Mouse (Mus musculus) neural tube, embryonic 14.5 days (tissue): ENCODE measurements around the gene Piezo1. TPM values are rescaled to one million over a fixed set of nuclear protein-coding genes. Genes with fewer than 3 reads are reported as not detected.

ENCODE experiments used
- ATAC-seq: fragments of 200-750 bp; cut with Nextera tagmentation; 2 replicates; pipeline ENCODE4 v1.8.0; 2017; ENCODE audit warnings: low read depth, mild to moderate bottlenecking, moderate TSS enrichment, moderate library complexity
- H3K27ac ChIP-seq: fragments of 300-500 bp; sonication (generic); 2 replicates; pipeline ENCODE4 v1.5.1; 2014; ENCODE audit warnings: low read depth, mild to moderate bottlenecking, control low read depth, low read length, moderate library complexity, mixed read lengths
- H3K27me3 ChIP-seq: fragments of 300-500 bp; sonication (generic); 2 replicates; pipeline ENCODE4 v1.6.1; 2014; ENCODE audit warnings: low read length; ENCODE audit not compliant: control insufficient read depth, insufficient read depth
- H3K36me3 ChIP-seq: fragments of 300-500 bp; sonication (generic); 2 replicates; pipeline ENCODE4 v1.6.1; 2014; ENCODE audit warnings: low read length, mixed read lengths; ENCODE audit not compliant: control insufficient read depth, insufficient read depth
- H3K4me1 ChIP-seq: fragments of 300-500 bp; sonication (generic); 2 replicates; pipeline ENCODE4 v1.6.1; 2014; ENCODE audit warnings: low read length; ENCODE audit not compliant: control insufficient read depth, insufficient read depth
- H3K4me2 ChIP-seq: fragments of 300-500 bp; sonication (generic); 2 replicates; pipeline ENCODE4 v1.6.1; 2014; ENCODE audit warnings: mild to moderate bottlenecking, low read depth, low read length, control low read depth
- H3K4me3 ChIP-seq: fragments of 300-500 bp; sonication (generic); 2 replicates; pipeline ENCODE4 v1.5.1; 2014; ENCODE audit warnings: low read depth, low read length, control low read depth, mixed read lengths
- H3K9ac ChIP-seq: fragments of 300-500 bp; sonication (generic); replicated peaks from 2 replicates; pipeline ENCODE4 v1.6.1; 2014; ENCODE audit warnings: low read depth, mild to moderate bottlenecking, control low read depth, low read length, mixed read lengths
- H3K9me3 ChIP-seq: fragments of 300-500 bp; sonication (generic); 2 replicates; pipeline ENCODE4 v1.6.1; 2016; ENCODE audit warnings: low read length; ENCODE audit not compliant: control insufficient read depth
- WGBS: fragments of 180-500 bp; shearing (Covaris S2); extraction: QIAGEN DNeasy Blood & Tissue Kit; methylation state at CpG from one replicate; pipeline ENCODE4 v1.1.7; 2014; 5-methylcytosine and 5-hydroxymethylcytosine counted together
- polyA plus RNA-seq: library from polyadenylated mRNA; unstranded; fragments of >200 nt; fragmentation: Nextera tagmentation; extraction: Ambion mirVana; gene quantifications from 2 replicates; pipeline ENCODE4 v1.2.1, GENCODE M21; 2014

Piezo1 gene
- polyA plus RNA-seq, 1 experiment from 2014 or later, result 1.2 TPM

DNA sequence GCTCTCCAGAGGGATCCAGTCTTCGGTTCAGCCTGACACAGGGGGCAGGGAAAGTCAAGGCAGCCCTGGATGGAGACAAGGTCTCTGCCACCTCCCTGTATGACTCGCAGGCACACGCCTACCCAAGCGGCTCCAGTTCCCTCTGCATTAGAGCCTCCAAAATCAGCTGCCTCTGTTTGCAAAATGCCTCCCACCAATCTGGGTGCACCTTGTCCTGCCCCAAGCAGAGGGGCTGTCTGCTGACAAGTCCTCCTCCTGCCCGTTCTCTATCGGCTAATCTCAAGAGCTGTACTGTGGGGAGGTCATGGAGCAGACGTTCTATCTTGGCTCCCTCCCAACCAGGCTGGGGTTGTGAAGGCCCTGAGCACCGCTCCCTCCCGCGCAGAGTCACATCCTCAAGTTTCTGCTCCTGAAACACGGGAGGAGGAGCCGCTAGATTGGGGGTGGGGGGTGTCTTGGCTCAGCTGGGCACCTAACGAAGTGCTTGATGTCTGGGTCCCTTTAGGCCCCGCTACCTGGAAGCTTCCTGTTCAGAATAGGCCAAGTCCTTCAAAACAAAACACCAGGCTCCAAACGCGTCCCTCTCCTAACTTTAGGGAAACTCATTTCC lies 76.1 kb downstream of the Piezo1 start:
- Histone ChIP-seq H3K9ac (peak overlapping the region; percentile 91), H3K27ac (no peak overlapping the region; the same call in 1 of the 2 replicates), H3K4me1 (peaks cover 16% of the 10 kb centered on the region), H3K9me3 (no peaks in the 10 kb centered on the region), H3K36me3 (peaks cover 9% of the 10 kb centered on the region), H3K4me2 (peak overlapping the region; percentile 92), H3K4me3 (peak overlapping the region; percentile 97), H3K27me3 (no peaks in the 10 kb centered on the region)
- no peak for ATAC-seq
- 20% methylated on average over 16 of the region's 16 CpGs for WGBS

DNA sequence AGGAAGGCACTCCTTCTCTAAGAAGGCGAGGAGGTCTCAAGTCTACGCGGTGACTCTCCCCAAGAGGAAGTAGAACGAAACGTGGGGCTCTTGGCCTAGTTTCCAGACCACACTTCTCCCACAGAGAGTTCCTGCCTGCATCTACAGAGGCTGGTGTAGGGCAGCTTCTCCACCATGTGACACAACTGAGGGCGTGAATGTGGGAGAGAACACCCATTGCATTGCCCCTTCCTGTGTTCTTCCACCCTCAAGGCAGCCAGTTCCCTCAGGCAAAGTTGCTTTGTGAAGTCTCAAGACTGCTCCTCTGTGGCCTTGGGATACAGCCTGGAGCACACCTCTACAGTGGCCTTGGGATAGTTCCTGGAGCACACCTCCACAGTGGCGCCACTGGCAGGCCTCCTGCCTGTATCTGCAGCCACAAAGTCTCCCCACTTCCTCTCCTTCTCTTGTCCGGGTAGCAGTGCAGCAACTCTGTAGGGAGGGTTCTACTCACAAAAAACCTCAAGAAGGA lies 77.2 kb downstream of the Piezo1 start:
- no peak overlapping the region for H3K9ac ChIP-seq
- peaks cover 16% of the 10 kb centered on the region for H3K4me1 ChIP-seq
- no peak for ATAC-seq
- no peaks in the 10 kb centered on the region for H3K9me3 ChIP-seq
- H3K27me3 ChIP-seq, result no peaks in the 10 kb centered on the region
- H3K27ac ChIP-seq, result no peak overlapping the region
- peaks cover 4% of the 10 kb centered on the region for H3K36me3 ChIP-seq
- WGBS, result 92% methylated on average over 8 of the region's 8 CpGs
- H3K4me2 ChIP-seq, result no peak overlapping the region
- no peak overlapping the region for H3K4me3 ChIP-seq

DNA sequence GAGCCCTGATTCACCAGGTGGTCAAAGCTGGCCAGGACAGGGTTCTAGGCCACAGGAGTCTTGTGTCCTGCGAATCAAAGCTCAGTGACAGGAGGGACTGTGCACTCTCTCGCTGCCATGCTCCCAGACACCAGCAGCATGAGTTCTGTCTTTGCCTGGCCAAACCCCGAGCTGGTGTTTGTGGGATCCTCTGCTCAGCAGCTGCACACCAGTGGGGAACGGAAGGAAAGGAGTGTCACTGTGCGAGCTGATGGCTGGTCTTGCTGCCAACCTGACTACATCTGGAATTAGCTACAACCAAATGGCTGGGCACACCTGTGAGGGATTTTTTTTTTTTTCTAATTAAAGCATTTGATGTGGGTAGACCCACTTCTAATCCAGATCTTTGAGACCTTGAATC lies 80.4 kb downstream of the Piezo1 start:
- H3K4me2 ChIP-seq, result no peak overlapping the region
- 83% methylated on average over 5 of the region's 5 CpGs for WGBS
- H3K4me1 ChIP-seq, result peaks cover 9% of the 10 kb centered on the region
- no peaks in the 10 kb centered on the region for H3K9me3 ChIP-seq
- H3K36me3 ChIP-seq, result peaks cover 12% of the 10 kb centered on the region
- no peaks in the 10 kb centered on the region for H3K27me3 ChIP-seq
- H3K4me3 ChIP-seq, result no peak overlapping the region
- no peak overlapping the region for H3K9ac ChIP-seq
- ATAC-seq, result no peak
- H3K27ac ChIP-seq, result no peak overlapping the region

DNA sequence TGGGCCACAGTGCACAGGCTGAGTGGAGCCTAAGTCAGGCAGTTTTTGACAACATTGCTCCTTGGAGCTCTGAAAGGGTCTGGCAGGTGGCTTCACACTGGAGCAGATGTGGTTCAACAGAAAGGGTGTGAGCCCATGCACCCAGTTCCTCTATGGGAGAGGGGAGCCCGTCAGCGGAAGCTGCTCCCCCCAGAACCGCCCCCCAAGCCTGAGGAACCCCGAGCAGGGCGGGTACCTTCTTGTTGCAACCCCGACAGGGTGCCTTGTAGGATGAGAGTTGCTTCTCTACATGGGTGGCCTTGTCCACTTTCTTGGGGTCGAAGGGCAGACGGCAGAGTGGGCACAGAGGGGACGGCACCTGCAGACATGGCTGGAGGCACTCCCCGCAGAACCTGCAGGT lies 81.2 kb downstream of the Piezo1 start:
- H3K36me3 ChIP-seq, result peaks cover 12% of the 10 kb centered on the region
- no peaks in the 10 kb centered on the region for H3K9me3 ChIP-seq
- no peak overlapping the region for H3K27ac ChIP-seq
- H3K4me1 ChIP-seq, result peaks cover 7% of the 10 kb centered on the region
- 91% methylated on average over 10 of the region's 10 CpGs for WGBS
- no peak overlapping the region for H3K4me2 ChIP-seq
- no peaks in the 10 kb centered on the region for H3K27me3 ChIP-seq
- H3K9ac ChIP-seq, result no peak overlapping the region
- no peak overlapping the region for H3K4me3 ChIP-seq
- ATAC-seq, result no peak

DNA sequence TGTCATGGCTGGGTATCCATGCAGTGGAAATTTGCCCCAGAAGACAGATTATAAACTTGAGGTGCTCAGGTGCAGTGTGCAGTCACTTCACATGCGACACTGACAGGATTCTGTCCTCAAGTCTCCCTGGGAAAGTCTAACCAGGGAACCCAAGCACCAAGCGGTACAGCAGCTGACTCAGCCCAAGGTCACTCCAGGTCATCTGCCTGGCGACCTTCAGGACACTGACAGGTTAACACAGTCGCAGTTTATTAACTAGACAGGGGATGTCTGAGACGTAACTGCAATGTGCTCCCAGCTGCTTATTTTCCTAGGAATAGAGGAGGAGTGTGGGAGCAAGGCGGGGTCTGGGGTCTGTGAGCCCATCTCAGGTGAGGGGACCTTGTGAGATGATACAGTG lies 81.7 kb downstream of the Piezo1 start:
- Histone ChIP-seq H3K27ac (no peak overlapping the region), H3K27me3 (no peaks in the 10 kb centered on the region), H3K9me3 (no peaks in the 10 kb centered on the region), H3K4me1 (peaks cover 1% of the 10 kb centered on the region; the same call in 1 of the 2 replicates), H3K9ac (no peak overlapping the region), H3K4me2 (no peak overlapping the region), H3K4me3 (no peak overlapping the region), H3K36me3 (peaks cover 12% of the 10 kb centered on the region)
- no peak for ATAC-seq
- WGBS, result 77% methylated on average over 6 of the region's 6 CpGs

DNA sequence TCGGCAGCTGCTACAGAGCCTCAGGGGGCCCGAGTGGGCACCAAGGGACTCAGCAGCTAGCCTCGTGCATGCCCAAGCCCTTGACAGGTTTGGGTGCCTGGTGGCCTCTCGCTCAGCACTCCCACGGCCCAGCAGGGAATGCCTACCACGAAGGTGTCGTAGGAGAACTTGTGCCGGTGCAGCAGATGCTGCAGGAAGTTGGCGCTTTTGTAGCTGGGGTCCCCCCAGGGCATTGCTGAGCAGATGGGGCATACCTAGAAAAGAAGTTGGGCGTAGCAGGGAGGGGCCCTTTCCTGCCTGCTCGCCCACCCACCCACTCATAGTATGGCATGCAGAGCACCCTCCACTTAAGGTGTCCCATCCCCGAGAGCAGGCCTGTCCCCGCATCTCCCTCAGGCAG lies 83.3 kb downstream of the Piezo1 start:
- Histone ChIP-seq H3K4me2 (no peak overlapping the region), H3K4me1 (no peaks in the 10 kb centered on the region), H3K27me3 (no peaks in the 10 kb centered on the region), H3K27ac (no peak overlapping the region), H3K4me3 (no peak overlapping the region), H3K9me3 (no peaks in the 10 kb centered on the region), H3K9ac (no peak overlapping the region), H3K36me3 (peaks cover 12% of the 10 kb centered on the region)
- WGBS, result 89% methylated on average over 13 of the region's 13 CpGs
- ATAC-seq, result no peak

DNA sequence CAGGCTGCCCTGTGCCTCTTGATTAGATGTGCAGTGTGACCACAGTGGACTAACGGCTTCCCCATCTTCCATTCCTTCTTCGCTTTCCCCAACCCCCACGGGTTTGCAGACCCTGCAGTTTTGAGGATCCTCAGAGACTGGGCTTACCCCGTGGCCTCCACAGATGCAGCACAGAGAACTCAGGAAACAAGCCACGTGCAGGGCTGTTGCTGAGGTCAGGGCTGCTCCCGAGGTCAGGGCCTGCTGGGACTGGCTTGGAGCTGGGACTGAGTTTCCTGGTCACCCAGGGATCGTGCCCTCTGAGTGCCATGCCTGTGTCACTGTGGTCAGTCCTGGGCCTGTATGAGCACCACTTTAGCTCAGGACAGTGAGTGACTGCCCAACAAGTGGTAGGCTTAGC lies 86.1 kb downstream of the Piezo1 start:
- H3K4me2 ChIP-seq, result no peak overlapping the region
- H3K4me1 ChIP-seq, result peaks cover 9% of the 10 kb centered on the region
- no peaks in the 10 kb centered on the region for H3K9me3 ChIP-seq
- H3K27me3 ChIP-seq, result peaks cover 14% of the 10 kb centered on the region
- peaks cover 12% of the 10 kb centered on the region for H3K36me3 ChIP-seq
- 79% methylated on average over 7 of the region's 7 CpGs for WGBS
- ATAC-seq, result no peak
- no peak overlapping the region for H3K9ac ChIP-seq
- H3K27ac ChIP-seq, result no peak overlapping the region
- no peak overlapping the region for H3K4me3 ChIP-seq

DNA sequence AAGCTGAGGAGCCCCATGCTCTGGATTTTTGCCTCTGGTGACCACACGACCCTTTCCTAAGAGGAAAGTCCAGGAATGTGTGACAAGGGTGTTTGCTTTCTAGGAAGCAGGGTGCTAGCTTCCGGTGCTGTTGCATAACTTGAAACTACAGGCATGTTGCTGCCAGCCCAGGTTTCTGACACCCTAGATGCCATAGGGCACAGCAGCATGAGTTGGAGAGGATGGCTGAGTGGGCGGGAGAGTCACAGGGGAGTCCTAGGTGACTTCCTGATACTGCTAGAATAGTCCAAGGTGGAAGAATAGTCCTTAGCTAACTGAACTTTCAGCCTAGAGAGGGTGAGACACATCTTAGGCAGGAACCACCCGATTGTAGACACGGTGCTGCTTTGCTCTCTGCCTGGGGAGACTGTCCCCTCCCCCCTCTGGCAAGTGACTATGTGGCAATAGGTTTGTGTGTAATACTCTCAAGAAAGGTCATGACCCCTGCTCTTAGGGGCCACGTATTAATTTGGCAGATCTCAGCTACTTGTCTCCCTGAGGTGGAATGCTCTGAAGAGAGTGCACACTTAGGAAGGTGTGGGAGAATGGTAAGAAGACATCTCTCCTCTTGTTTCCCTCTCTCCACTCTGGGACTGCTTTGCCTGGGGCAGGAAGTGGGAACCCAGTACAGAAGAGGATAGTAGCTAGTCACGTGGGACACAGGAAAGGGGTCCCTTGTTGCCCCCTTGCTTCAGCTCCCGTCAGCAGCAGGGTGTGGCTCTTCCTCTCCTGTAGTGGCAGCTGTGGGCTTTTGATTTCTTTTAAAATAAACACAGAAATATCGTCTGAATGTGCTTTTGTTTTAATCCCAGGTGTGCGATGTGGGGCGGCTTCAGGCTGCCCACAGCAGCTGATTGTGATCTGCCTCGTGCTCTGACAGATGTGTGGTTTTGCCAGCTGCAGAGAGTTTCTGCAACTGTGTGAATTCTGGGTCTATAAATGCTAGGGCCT lies 87.2 kb downstream of the Piezo1 start:
- Histone ChIP-seq H3K4me1 (peaks cover 9% of the 10 kb centered on the region), H3K27ac (no peak overlapping the region), H3K9me3 (no peaks in the 10 kb centered on the region), H3K4me3 (no peak overlapping the region), H3K27me3 (peaks cover 20% of the 10 kb centered on the region), H3K36me3 (peaks cover 12% of the 10 kb centered on the region), H3K9ac (no peak overlapping the region), H3K4me2 (no peak overlapping the region)
- WGBS, result 72% methylated on average over 12 of the region's 12 CpGs
- no peak for ATAC-seq

DNA sequence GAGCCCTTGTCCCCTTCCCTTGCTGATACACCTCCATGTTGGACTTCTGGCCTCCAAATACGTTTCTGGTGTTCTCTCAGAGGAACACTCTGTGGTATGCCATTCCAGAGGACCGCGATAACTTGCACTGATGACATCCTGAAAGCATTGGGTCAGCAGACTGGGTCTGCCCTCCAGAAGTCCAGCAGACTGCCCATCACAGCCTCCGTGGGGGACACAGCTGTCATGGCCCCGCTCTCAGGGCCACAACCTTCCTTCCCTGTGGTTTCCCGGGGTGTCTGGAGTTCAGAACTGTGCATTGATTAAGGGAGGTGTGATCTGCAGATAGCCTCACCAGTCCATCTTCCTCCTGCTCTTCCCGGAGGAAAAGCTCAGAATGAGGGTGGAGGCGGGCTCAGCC lies 88.6 kb downstream of the Piezo1 start:
- no peak overlapping the region for H3K27ac ChIP-seq
- H3K27me3 ChIP-seq, result peaks cover 20% of the 10 kb centered on the region
- H3K9ac ChIP-seq, result no peak overlapping the region
- H3K4me2 ChIP-seq, result no peak overlapping the region
- peaks cover 9% of the 10 kb centered on the region for H3K36me3 ChIP-seq
- no peak for ATAC-seq
- no peak overlapping the region for H3K4me3 ChIP-seq
- H3K9me3 ChIP-seq, result no peaks in the 10 kb centered on the region
- peaks cover 9% of the 10 kb centered on the region for H3K4me1 ChIP-seq
- WGBS, result 69% methylated on average over 8 of the region's 8 CpGs
